Mouse (Mus musculus) hindbrain, embryonic 13.5 days (tissue): ENCODE data around the gene Shisa6. TPM values are rescaled to one million over a fixed set of nuclear protein-coding genes. Genes with fewer than 3 reads are reported as not detected.

Experiments
- ATAC-seq: fragments of 200-750 bp; cut with Nextera tagmentation; 2 replicates; pipeline ENCODE4 v1.8.0; 2017; ENCODE audit warnings: moderate TSS enrichment; ENCODE audit not compliant: low FRiP score
- H3K27ac ChIP-seq: fragments of 300-500 bp; sonication (generic); 2 replicates; pipeline ENCODE4 v1.5.1; 2015; ENCODE audit warnings: inconsistent platforms, mild to moderate bottlenecking, moderate library complexity
- H3K27me3 ChIP-seq: fragments of 300-500 bp; sonication (generic); 2 replicates; pipeline ENCODE4 v1.6.1; 2015; ENCODE audit warnings: mild to moderate bottlenecking, inconsistent platforms
- H3K36me3 ChIP-seq: fragments of 300-500 bp; sonication (generic); 2 replicates; pipeline ENCODE4 v1.6.1; 2015; ENCODE audit warnings: mild to moderate bottlenecking, inconsistent platforms
- H3K4me1 ChIP-seq: fragments of 300-500 bp; sonication (generic); replicated peaks from 2 replicates; pipeline ENCODE4 v1.6.1; 2015; ENCODE audit warnings: inconsistent platforms
- H3K4me2 ChIP-seq: fragments of 300-500 bp; sonication (generic); 2 replicates; pipeline ENCODE4 v1.6.1; 2015; ENCODE audit warnings: inconsistent platforms, mild to moderate bottlenecking, moderate library complexity
- H3K4me3 ChIP-seq: fragments of 300-500 bp; sonication (generic); 2 replicates; pipeline ENCODE4 v1.5.1; 2015; ENCODE audit warnings: mild to moderate bottlenecking, inconsistent platforms
- H3K9ac ChIP-seq: fragments of 300-500 bp; sonication (generic); 2 replicates; pipeline ENCODE4 v1.6.1; 2015; ENCODE audit warnings: mild to moderate bottlenecking, inconsistent platforms
- H3K9me3 ChIP-seq: fragments of 300-500 bp; sonication (generic); 2 replicates; pipeline ENCODE4 v1.6.1; 2016; ENCODE audit warnings: inconsistent platforms
- WGBS: fragments of 180-500 bp; shearing (Covaris S2); methylation state at CpG from one replicate; pipeline ENCODE4 v1.1.7; 2015; 5-methylcytosine and 5-hydroxymethylcytosine counted together
- polyA plus RNA-seq: library from polyadenylated mRNA; unstranded; fragments of >200 nt; fragmentation: Nextera tagmentation; extraction: Ambion mirVana; gene quantifications from 2 replicates; pipeline ENCODE4 v1.2.1, GENCODE M21; 2015

The Shisa6 gene
- polyA plus RNA-seq, 1 experiment from 2014 or later, result 3.1 TPM

- Histone ChIP-seq H3K27ac (peak overlapping the region; percentile 65), H3K4me3 (no peak overlapping the region), H3K9ac (no peak overlapping the region), H3K4me1 (peaks cover 20% of the 10 kb centered on the region), H3K9me3 (no peaks in the 10 kb centered on the region), H3K36me3 (no peaks in the 10 kb centered on the region), H3K4me2 (no peak overlapping the region), H3K27me3 (no peaks in the 10 kb centered on the region)
- no peak for ATAC-seq
- 62% methylated on average over 8 of the region's 8 CpGs for WGBS
Observed at GRCm38 (mm10) chr11:66273904-66274706, 251.7 kb downstream of the Shisa6 start.

- 20% methylated on average over 3 of the region's 3 CpGs for WGBS
- no peak for ATAC-seq
- Histone ChIP-seq H3K4me1 (no peaks in the 10 kb centered on the region), H3K27ac (no peak overlapping the region), H3K36me3 (no peaks in the 10 kb centered on the region), H3K9me3 (no peaks in the 10 kb centered on the region), H3K9ac (no peak overlapping the region), H3K4me2 (no peak overlapping the region), H3K4me3 (no peak overlapping the region), H3K27me3 (no peaks in the 10 kb centered on the region)
Observed at GRCm38 (mm10) chr11:66267029-66267428, 258.7 kb downstream of the Shisa6 start.

GRCm38 (mm10) chr11:66265336-66265990 is 260.3 kb downstream of the Shisa6 start:
- no peaks in the 10 kb centered on the region for H3K4me1 ChIP-seq

GRCm38 (mm10) chr11:66260205-66260604 is 265.6 kb downstream of the Shisa6 start:
- Histone ChIP-seq H3K27me3 (no peaks in the 10 kb centered on the region), H3K9ac (no peak overlapping the region), H3K27ac (no peak overlapping the region), H3K9me3 (no peaks in the 10 kb centered on the region), H3K4me1 (no peaks in the 10 kb centered on the region), H3K4me3 (no peak overlapping the region), H3K4me2 (no peak overlapping the region), H3K36me3 (no peaks in the 10 kb centered on the region)
- no peak for ATAC-seq
- 93% methylated on average over 2 of the region's 2 CpGs for WGBS

More at GRCm38 (mm10) chr11:66265336-66265990, 260.3 kb downstream of the Shisa6 start:
- Histone ChIP-seq H3K9ac (no peak overlapping the region), H3K9me3 (no peaks in the 10 kb centered on the region), H3K27ac (no peak overlapping the region), H3K4me2 (no peak overlapping the region), H3K27me3 (no peaks in the 10 kb centered on the region), H3K4me3 (no peak overlapping the region), H3K36me3 (no peaks in the 10 kb centered on the region)
- ATAC-seq, result no peak
- WGBS, result 96% methylated on average over 1 of the region's 1 CpGs

GRCm38 (mm10) chr11:66258851-66259250 is 266.9 kb downstream of the Shisa6 start:
- H3K9ac ChIP-seq, result no peak overlapping the region
- H3K27ac ChIP-seq, result no peak overlapping the region
- no peak for ATAC-seq
- H3K27me3 ChIP-seq, result no peaks in the 10 kb centered on the region
- no peaks in the 10 kb centered on the region for H3K36me3 ChIP-seq
- no peaks in the 10 kb centered on the region for H3K4me1 ChIP-seq
- no peak overlapping the region for H3K4me3 ChIP-seq
- no peaks in the 10 kb centered on the region for H3K9me3 ChIP-seq
- H3K4me2 ChIP-seq, result no peak overlapping the region
- WGBS, result 28% methylated on average over 3 of the region's 3 CpGs

- no peaks in the 10 kb centered on the region for H3K9me3 ChIP-seq
- H3K9ac ChIP-seq, result no peak overlapping the region
- H3K27me3 ChIP-seq, result no peaks in the 10 kb centered on the region
- ATAC-seq, result no peak
- H3K36me3 ChIP-seq, result no peaks in the 10 kb centered on the region
- no peaks in the 10 kb centered on the region for H3K4me1 ChIP-seq
- no peak overlapping the region for H3K4me3 ChIP-seq
- 80% methylated on average over 5 of the region's 5 CpGs for WGBS
- no peak overlapping the region for H3K4me2 ChIP-seq
- H3K27ac ChIP-seq, result no peak overlapping the region
Observed at GRCm38 (mm10) chr11:66247115-66247514, 278.6 kb downstream of the Shisa6 start.

- no peaks in the 10 kb centered on the region for H3K36me3 ChIP-seq
- no peak overlapping the region for H3K4me2 ChIP-seq
- H3K9me3 ChIP-seq, result no peaks in the 10 kb centered on the region
- H3K4me3 ChIP-seq, result no peak overlapping the region
- no peak overlapping the region for H3K27ac ChIP-seq
- peaks cover 6% of the 10 kb centered on the region; the same call in 1 of the 2 replicates for H3K4me1 ChIP-seq
- ATAC-seq, result no peak
- WGBS, result 70% methylated on average over 2 of the region's 2 CpGs
- H3K27me3 ChIP-seq, result no peaks in the 10 kb centered on the region
- H3K9ac ChIP-seq, result no peak overlapping the region
Observed at GRCm38 (mm10) chr11:66236557-66236956, 289.2 kb downstream of the Shisa6 start.

- no peak overlapping the region for H3K27ac ChIP-seq
- no peak overlapping the region for H3K4me2 ChIP-seq
- H3K36me3 ChIP-seq, result no peaks in the 10 kb centered on the region
- WGBS, result 42% methylated on average over 1 of the region's 1 CpGs
- peaks cover 6% of the 10 kb centered on the region; the same call in 1 of the 2 replicates for H3K4me1 ChIP-seq
- H3K9ac ChIP-seq, result no peak overlapping the region
- H3K9me3 ChIP-seq, result no peaks in the 10 kb centered on the region
- no peak for ATAC-seq
- H3K4me3 ChIP-seq, result no peak overlapping the region
- no peaks in the 10 kb centered on the region for H3K27me3 ChIP-seq
Observed at GRCm38 (mm10) chr11:66232891-66233290, 292.9 kb downstream of the Shisa6 start.

- Histone ChIP-seq H3K4me2 (no peak overlapping the region), H3K27ac (no peak overlapping the region), H3K36me3 (no peaks in the 10 kb centered on the region), H3K4me1 (no peaks in the 10 kb centered on the region), H3K27me3 (no peaks in the 10 kb centered on the region), H3K4me3 (no peak overlapping the region), H3K9me3 (no peaks in the 10 kb centered on the region), H3K9ac (no peak overlapping the region)
- 71% methylated on average over 1 of the region's 1 CpGs for WGBS
- no peak for ATAC-seq
Observed at GRCm38 (mm10) chr11:66222133-66222532, 303.6 kb downstream of the Shisa6 start.

GRCm38 (mm10) chr11:66218469-66218868 is 307.3 kb downstream of the Shisa6 start:
- ATAC-seq, result no peak
- H3K27ac ChIP-seq, result no peak overlapping the region
- H3K9ac ChIP-seq, result no peak overlapping the region

GRCm38 (mm10) chr11:66188627-66189287 is 337.0 kb downstream of the Shisa6 start:
- Histone ChIP-seq H3K4me1 (no peaks in the 10 kb centered on the region), H3K36me3 (no peaks in the 10 kb centered on the region), H3K27me3 (no peaks in the 10 kb centered on the region), H3K9me3 (no peaks in the 10 kb centered on the region), H3K4me2 (no peak overlapping the region), H3K4me3 (no peak overlapping the region), H3K9ac (no peak overlapping the region), H3K27ac (no peak overlapping the region)
- no peak for ATAC-seq
- WGBS, result 85% methylated on average over 3 of the region's 3 CpGs

More at GRCm38 (mm10) chr11:66218469-66218868, 307.3 kb downstream of the Shisa6 start:
- Histone ChIP-seq H3K36me3 (no peaks in the 10 kb centered on the region), H3K4me2 (no peak overlapping the region), H3K9me3 (no peaks in the 10 kb centered on the region), H3K27me3 (no peaks in the 10 kb centered on the region), H3K4me1 (no peaks in the 10 kb centered on the region), H3K4me3 (no peak overlapping the region)
- WGBS, result 89% methylated on average over 3 of the region's 3 CpGs

- Histone ChIP-seq H3K27me3 (no peaks in the 10 kb centered on the region), H3K4me2 (no peak overlapping the region), H3K4me3 (no peak overlapping the region), H3K9ac (no peak overlapping the region), H3K9me3 (no peaks in the 10 kb centered on the region), H3K27ac (no peak overlapping the region), H3K4me1 (no peaks in the 10 kb centered on the region), H3K36me3 (no peaks in the 10 kb centered on the region)
- 70% methylated on average over 2 of the region's 2 CpGs for WGBS
- ATAC-seq, result no peak
Observed at GRCm38 (mm10) chr11:66188146-66188545, 337.6 kb downstream of the Shisa6 start.
